Mouse (Mus musculus) kidney, postnatal 36 days (tissue): ENCODE data around the gene Notch2.

ENCODE experiments used
- DNase-seq, 2 experiments: peaks; one replicate each; pipeline ENCODE4 v3.0.0; 2021 to 2022; ENCODE audit warnings: mixed read lengths in 2 of 2

Notch2 gene

GRCm38 (mm10) chr3:98157585-98157984 is 144.3 kb downstream of the Notch2 start:
- no peak for DNase-seq

GRCm38 (mm10) chr3:98158646-98159045 is 145.3 kb downstream of the Notch2 start:
- no peak for DNase-seq

- DNase-seq = peak in 1 of 2 experiments; percentile 14
Measured at GRCm38 (mm10) chr3:98159289-98159688, 146.0 kb downstream of the Notch2 start.

- no peak for DNase-seq
Measured at GRCm38 (mm10) chr3:98160330-98160729, 147.0 kb downstream of the Notch2 start, which contains the start of gene Adam30. Gene Adam30 (plus strand): TSS chr3:98160630.

DNA sequence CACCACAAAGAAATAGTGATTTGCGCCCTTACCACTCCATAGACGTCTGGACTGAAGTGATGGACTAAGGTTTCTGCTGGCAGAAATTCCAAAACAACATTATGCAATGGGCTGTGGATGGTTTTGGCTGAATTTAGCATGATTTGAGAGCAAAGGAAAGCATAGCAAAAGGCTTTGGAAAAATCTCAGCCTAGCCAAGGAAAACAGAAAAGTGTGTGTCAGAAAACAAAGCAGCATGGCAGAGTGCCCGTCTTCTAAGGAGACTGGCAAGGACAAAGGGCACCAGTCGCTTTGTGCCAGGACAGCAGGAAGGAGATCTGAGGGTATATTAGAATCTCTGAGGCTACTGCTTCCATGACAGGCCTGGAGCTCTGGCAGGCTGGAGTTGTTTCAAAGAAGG is 165.0 kb downstream of the Notch2 start:
- DNase-seq = peak; percentile 75 to 79

GRCm38 (mm10) chr3:98180805-98181204 is 167.5 kb downstream of the Notch2 start:
- DNase-seq = peak; percentile 54 to 75

DNA sequence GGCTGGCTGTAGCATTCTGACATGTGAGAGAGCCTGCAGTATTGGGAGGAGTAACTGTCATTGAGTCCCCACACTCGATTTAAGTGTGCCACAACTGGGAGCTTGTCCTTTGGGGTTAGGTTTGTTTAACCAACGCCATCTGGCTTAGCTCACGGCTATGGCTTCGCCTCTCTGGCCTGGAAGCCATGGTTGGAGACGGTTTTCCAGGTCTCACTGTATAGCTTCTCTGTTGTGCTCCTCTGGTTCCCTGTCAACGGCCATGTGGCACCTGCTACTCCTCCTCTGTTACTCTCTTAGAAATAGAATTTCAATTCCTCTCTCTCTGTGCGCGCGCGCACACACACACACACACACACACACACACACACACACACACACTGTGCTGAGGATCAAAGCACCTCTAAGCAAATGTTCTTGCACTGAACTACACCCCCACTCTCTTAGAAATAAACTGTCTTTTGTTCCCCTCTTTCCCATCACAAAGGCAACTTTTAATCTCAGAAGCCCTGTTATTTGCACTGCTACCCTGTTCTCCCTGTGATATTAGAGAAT is 171.9 kb downstream of the Notch2 start:
- DNase-seq = no peak

GRCm38 (mm10) chr3:98187777-98188176 is 174.4 kb downstream of the Notch2 start:
- DNase-seq = no peak

DNA sequence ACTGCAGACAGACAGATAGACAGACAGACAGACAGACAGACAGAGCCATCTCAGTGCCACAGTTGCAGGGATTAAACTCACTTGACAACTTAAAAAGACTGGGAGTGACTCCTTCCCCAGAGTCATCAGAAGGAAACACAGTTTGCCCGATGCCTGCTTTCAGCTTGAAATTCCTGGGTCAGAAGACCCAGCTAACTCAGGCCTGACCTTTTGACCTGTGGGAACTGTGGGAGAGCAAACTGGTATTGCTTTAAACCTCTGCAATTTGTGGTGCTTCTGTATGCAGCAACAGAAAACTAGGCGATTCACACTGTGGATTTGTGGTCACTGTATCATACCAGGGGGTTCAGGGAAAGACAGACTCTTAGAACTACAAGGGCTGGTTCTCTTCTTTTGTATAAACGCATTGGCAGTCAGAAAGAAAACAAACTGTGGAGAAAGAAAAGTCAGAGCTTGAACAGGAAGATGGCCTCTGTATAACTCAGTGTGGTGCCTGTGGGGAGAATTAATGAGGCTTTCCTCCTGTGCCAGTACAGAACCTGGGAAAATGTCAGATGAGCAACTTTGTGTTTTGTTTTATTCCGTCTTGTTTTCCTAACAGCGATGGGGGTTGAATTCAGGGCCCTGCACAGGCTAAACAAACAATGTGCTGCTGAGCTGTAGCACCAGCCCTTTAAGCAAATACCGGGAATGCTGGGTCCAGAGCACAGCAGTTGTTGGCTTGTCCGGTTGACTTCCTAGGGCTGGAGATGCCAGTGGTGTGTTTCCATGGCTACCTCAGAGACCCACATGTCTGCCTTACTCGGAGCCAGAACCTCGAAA is 184.6 kb downstream of the Notch2 start:
- DNase-seq = no peak

- DNase-seq = no peak
Measured at GRCm38 (mm10) chr3:98199747-98200146, 186.4 kb downstream of the Notch2 start.
